ENCODE assay signal across 8 mouse cellular contexts in genomic region chr10:118810908-118811711, GRCm38 (mm10). TPM values are rescaled to one million over a fixed set of nuclear protein-coding genes. Genes with fewer than 3 reads are reported as not detected.
DNase-seq lines count a peak whose midpoint lies in the region; ATAC-seq and TF ChIP-seq lines count a peak whose summit lies in the region.

No protein-coding gene starts in this region.

- no peaks in the 10 kb centered on the region for H3K9me3 ChIP-seq in lung, postnatal 0 days (ENCODE audit: low read length)

- H3K27ac ChIP-seq in lung, postnatal 0 days (ENCODE audit: low read length): 0 out of 2 replicates have a peak overlapping the region, but pooled peaks have one; percentile 43

- no peaks in the 10 kb centered on the region for H3K36me3 ChIP-seq in lung, postnatal 0 days (ENCODE audit: insufficient read depth, low read length)

- no peak for TF ChIP-seq CTCF in brain, embryonic 14.5 days (IDR thresholded peaks at IDR 0.05; ENCODE audit: borderline replicate concordance, extremely low read depth, insufficient read depth, insufficient read length)
- 0 out of 2 replicates have a peak, but pooled peaks have one; percentile 3 for TF ChIP-seq CTCF in lung, postnatal 0 days (IDR thresholded peaks at IDR 0.05)

- 18% methylated on average over 16 of the region's 16 CpGs for WGBS in lung, postnatal 0 days

- peak overlapping the region; percentile 2; the same call in 1 of the 2 replicates for H3K4me3 ChIP-seq in lung, postnatal 0 days (ENCODE audit: low read depth, low read length)

- peak; percentile 46 for TF ChIP-seq EP300 in lung, postnatal 0 days (IDR thresholded peaks at IDR 0.05)

- H3K27me3 ChIP-seq in lung, postnatal 0 days (replicated peaks; ENCODE audit: insufficient read depth, low read length): no peaks in the 10 kb centered on the region

- peak; percentile 11 to 40 for DNase-seq in adrenal gland, adult (ENCODE audit: inconsistent age in 2 of 2, low spot score in 1 of 2)
- no peak for DNase-seq in adrenal gland, postnatal 25 days
- peak; percentile 22 for DNase-seq in brain, embryonic 14.5 days (ENCODE audit: low read depth)
- DNase-seq in kidney, adult 11 months: peak; percentile 27
- DNase-seq in lung, postnatal 0 days (ENCODE audit: low spot score): peak; percentile 64
- DNase-seq in left cerebral cortex, adult 8-10 months (ENCODE audit: low spot score in 2 of 2): no peak
- no peak for DNase-seq in urinary bladder, postnatal 4 days (ENCODE audit: low spot score in 2 of 2)
- no peak for DNase-seq in right cerebral cortex, postnatal 25 days

- peaks cover 3% of the 10 kb centered on the region; the same call in 1 of the 2 replicates for H3K4me1 ChIP-seq in lung, postnatal 0 days (ENCODE audit: insufficient read depth, low read depth, low read length)

- ATAC-seq in lung, postnatal 0 days: peak; percentile 81

- peak overlapping the region; percentile 36 for H3K4me2 ChIP-seq in lung, postnatal 0 days (replicated peaks; ENCODE audit: low read depth, low read length)

- H3K9ac ChIP-seq in lung, postnatal 0 days (replicated peaks; ENCODE audit: low read depth): no peak overlapping the region

- no peak for TF ChIP-seq POLR2A in brain, embryonic 14.5 days (IDR thresholded peaks at IDR 0.05; ENCODE audit: borderline replicate concordance, extremely low read depth, insufficient read depth, insufficient read length, poor library complexity, severe bottlenecking)

RNA-seq across cellular contexts. Expression of gene Dyrk2, which starts 58.9 kb away (rescaled TPM):
- 43.4 and 52.2 TPM in 2 replicates for total RNA-seq in adrenal gland, postnatal 25 days (2021)
- polyA plus RNA-seq in brain, embryonic 14.5 days (2012; rRNA removed): 25.5 and 31.8 TPM in 2 replicates
- polyA plus RNA-seq in lung, postnatal 0 days (2015; fragmentation: Nextera tagmentation; extraction: Ambion mirVana): 7.0 and 9.4 TPM in 2 replicates
- 10 to 100 TPM; 31.5 to 39.4 (median 33.5) TPM for total RNA-seq in left cerebral cortex, adult 8-10 months (2022)

Comparison
In these comparisons a context has a peak if more than half of its experiments do, and no peak if none do; other contexts are left out.
1. DNase-seq: peak in adrenal gland, adult (2 of 2), brain, embryonic 14.5 days (single experiment), kidney, adult 11 months (single experiment) and lung, postnatal 0 days (single experiment); none in adrenal gland, postnatal 25 days (single experiment), left cerebral cortex, adult 8-10 months (0 of 2), urinary bladder, postnatal 4 days (0 of 2) and right cerebral cortex, postnatal 25 days (single experiment).